Mouse (Mus musculus): ENCODE measurements around the gene Tapbp.

DNA sequence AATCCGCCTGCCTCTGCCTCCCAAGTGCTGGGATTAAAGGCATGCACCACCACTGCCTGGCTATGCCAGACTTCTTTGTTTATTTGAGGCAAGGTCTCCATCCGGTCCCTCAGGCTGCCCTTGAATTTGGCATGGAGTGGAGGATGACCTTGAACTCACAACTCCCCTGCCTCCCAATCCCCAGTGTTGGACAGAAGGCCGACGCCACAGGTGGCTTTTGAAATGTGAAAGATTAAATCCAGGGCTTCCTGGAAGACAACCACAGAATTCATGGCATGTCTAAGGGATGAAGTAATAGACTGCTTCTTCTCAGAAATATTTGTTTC lies 14.7 kb upstream of the Tapbp start:
- TF ChIP-seq POLR2A (IDR thresholded peaks at IDR 0.05; ENCODE audit: low read depth, low read length): no peak
- no peak for TF ChIP-seq CTCF (conservative IDR thresholded peaks at IDR 0.05; ENCODE audit: insufficient read depth, insufficient read length, low read depth, low read length)

Data from kidney, adult 2 months (tissue).